Mouse (Mus musculus): ENCODE measurements around the gene Gpr183. TPM values are rescaled to one million over a fixed set of nuclear protein-coding genes. Genes with fewer than 3 reads are reported as not detected.

Gene Gpr183
- polyA plus RNA-seq, 1 experiment = not detected

DNA sequence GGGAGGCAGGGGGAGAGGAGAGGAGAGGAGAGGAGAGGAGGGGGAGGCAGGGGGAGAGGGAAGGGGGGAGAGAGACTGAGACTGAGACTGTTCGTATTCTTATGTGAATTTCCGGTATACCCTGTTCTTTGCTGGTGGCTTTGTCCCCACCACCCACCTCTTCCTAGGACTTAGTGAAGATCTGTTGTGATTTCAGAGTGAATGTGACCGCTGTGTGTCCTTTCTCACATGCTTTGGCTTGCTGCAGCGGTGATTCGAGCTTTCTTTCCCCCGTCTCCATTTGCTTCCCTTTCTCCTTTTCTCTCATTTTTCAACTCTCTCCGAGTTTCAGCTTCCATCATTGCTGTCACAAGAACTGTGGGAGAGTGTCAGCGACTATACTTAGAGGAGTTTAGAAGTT is 18.3 kb downstream of the Gpr183 start:
- Histone ChIP-seq H3K9ac (ENCODE audit: low read depth, poor library complexity, severe bottlenecking) (no peak overlapping the region; the same call in 1 of the 2 replicates), H3K9me3 (replicated peaks; ENCODE audit: control insufficient read depth, insufficient read depth, low read length, poor library complexity, severe bottlenecking) (peaks cover 3% of the 10 kb centered on the region; the same call in 1 of the 2 replicates), H3K27me3 (ENCODE audit: control insufficient read depth, insufficient read depth, low read length, poor library complexity, severe bottlenecking) (no peaks in the 10 kb centered on the region), H3K4me3 (ENCODE audit: low read depth, low read length) (no peak overlapping the region), H3K27ac (ENCODE audit: insufficient read depth, low read length) (peak overlapping the region; percentile 87), H3K4me1 (ENCODE audit: control insufficient read depth, insufficient read depth, low read length) (peaks cover 5% of the 10 kb centered on the region), H3K36me3 (ENCODE audit: control insufficient read depth, insufficient read depth, low read length, poor library complexity, severe bottlenecking) (no peaks in the 10 kb centered on the region)
- TF ChIP-seq EP300 (IDR thresholded peaks at IDR 0.05; ENCODE audit: insufficient read depth, low read depth, low read length) (no peak), CTCF (IDR thresholded peaks at IDR 0.05; ENCODE audit: low read depth, low read length) (no peak), POLR2A (IDR thresholded peaks at IDR 0.05; ENCODE audit: insufficient read depth, low read length) (no peak)

DNA sequence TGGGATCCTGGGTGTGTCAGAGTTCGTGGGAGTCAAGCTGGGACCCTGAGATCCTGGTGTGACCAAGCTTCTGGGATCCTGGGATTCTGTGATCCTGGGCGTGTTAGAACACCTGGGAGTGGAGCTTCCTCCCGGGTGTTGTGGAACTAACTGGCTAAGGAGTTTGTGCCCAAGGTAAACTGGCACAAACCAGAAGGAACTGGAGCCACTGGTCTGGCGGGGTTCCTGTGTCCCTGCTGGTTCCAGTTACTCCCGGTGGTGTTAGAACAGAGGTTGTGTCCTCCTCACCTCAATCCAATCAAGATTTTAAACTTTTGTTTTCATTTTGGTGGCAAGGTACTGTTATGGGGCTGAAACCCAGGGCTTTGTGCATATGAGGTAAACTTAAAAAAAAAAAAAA is 18.9 kb downstream of the Gpr183 start:
- TF ChIP-seq EP300 (IDR thresholded peaks at IDR 0.05; ENCODE audit: insufficient read depth, low read depth, low read length) (no peak), POLR2A (IDR thresholded peaks at IDR 0.05; ENCODE audit: insufficient read depth, low read length) (no peak), CTCF (IDR thresholded peaks at IDR 0.05; ENCODE audit: low read depth, low read length) (no peak)
- no peak overlapping the region for H3K9ac ChIP-seq (ENCODE audit: low read depth, poor library complexity, severe bottlenecking)
- no peaks in the 10 kb centered on the region for H3K36me3 ChIP-seq (ENCODE audit: control insufficient read depth, insufficient read depth, low read length, poor library complexity, severe bottlenecking)
- H3K9me3 ChIP-seq (replicated peaks; ENCODE audit: control insufficient read depth, insufficient read depth, low read length, poor library complexity, severe bottlenecking) = peaks cover 3% of the 10 kb centered on the region; the same call in 1 of the 2 replicates
- peaks cover 5% of the 10 kb centered on the region for H3K4me1 ChIP-seq (ENCODE audit: control insufficient read depth, insufficient read depth, low read length)
- H3K27me3 ChIP-seq (ENCODE audit: control insufficient read depth, insufficient read depth, low read length, poor library complexity, severe bottlenecking) = no peaks in the 10 kb centered on the region
- H3K27ac ChIP-seq (ENCODE audit: insufficient read depth, low read length) = peak overlapping the region; percentile 12; the same call in 1 of the 2 replicates
- H3K4me3 ChIP-seq (ENCODE audit: low read depth, low read length) = no peak overlapping the region

DNA sequence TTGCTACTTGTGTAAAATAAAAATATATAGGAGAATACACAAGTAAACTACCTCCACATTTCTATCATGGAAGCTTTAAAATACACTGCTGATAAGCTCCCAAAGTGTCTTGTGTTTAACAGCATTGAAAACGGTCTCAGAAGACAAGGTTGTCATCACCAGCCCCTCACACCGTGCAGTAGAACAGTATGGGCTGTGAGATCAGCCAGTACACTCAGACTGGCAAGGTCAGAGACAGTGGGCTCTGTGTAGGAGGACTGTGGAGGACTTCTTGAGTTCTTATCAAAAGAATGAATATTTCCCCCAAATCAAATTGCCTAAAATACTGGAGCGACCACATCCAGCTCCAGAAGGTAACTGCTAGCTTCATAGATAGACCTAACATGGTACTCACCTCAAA is 25.4 kb downstream of the Gpr183 start:
- H3K9ac ChIP-seq (ENCODE audit: low read depth, poor library complexity, severe bottlenecking) = no peak overlapping the region
- H3K27ac ChIP-seq (ENCODE audit: insufficient read depth, low read length) = no peak overlapping the region
- no peak for TF ChIP-seq POLR2A (IDR thresholded peaks at IDR 0.05; ENCODE audit: insufficient read depth, low read length)
- no peak for TF ChIP-seq CTCF (IDR thresholded peaks at IDR 0.05; ENCODE audit: low read depth, low read length)
- no peak for TF ChIP-seq EP300 (IDR thresholded peaks at IDR 0.05; ENCODE audit: insufficient read depth, low read depth, low read length)
- no peaks in the 10 kb centered on the region for H3K36me3 ChIP-seq (ENCODE audit: control insufficient read depth, insufficient read depth, low read length, poor library complexity, severe bottlenecking)
- H3K9me3 ChIP-seq (replicated peaks; ENCODE audit: control insufficient read depth, insufficient read depth, low read length, poor library complexity, severe bottlenecking) = peaks cover 7% of the 10 kb centered on the region; the same call in 1 of the 2 replicates
- H3K4me1 ChIP-seq (ENCODE audit: control insufficient read depth, insufficient read depth, low read length) = no peaks in the 10 kb centered on the region
- H3K4me3 ChIP-seq (ENCODE audit: low read depth, low read length) = no peak overlapping the region
- no peaks in the 10 kb centered on the region for H3K27me3 ChIP-seq (ENCODE audit: control insufficient read depth, insufficient read depth, low read length, poor library complexity, severe bottlenecking)

DNA sequence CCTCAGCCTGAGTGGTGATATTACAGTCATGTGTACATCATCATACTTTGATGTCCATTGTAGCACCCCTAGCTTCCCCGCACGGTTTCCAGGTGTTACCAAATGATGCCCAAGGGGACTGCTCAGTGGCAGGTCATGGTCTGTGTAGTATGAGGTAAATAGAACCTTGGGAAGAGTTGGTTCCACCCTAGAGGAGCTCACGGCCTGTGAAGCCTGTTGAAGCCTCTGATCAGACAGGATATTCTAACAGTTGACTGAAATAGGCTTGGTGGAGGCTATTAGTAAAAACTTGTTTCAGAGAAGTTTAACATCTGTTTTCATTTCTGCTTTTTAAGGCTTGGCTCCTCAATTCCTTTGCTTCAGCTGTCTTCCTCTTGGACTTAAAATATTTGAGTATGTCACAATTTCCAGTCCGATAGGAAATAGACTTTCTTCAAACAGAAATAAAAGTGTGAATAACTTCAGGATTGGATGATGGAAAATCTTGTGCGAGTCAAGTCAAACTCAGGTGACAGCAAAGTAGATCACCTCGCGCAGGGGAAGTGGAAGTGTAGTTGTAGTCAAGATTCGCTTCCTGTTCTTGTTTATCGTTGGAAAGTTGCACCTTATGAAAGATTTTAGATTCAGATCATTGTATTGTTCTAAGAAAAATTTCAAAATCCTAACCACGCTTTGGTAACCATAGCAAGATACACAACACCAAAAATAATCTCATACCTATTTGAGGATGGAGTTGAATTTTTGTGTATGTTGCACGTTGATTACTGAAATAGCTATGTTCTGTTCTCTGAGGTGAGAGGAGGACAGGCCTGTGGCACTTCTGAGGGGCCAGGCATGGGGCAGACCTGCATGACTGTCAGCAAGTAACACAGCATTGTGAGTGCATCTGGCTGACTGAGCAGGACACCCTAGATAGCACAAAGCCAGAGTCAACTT is 26.5 kb downstream of the Gpr183 start:
- peaks cover 4% of the 10 kb centered on the region; the same call in 1 of the 2 replicates for H3K9me3 ChIP-seq (replicated peaks; ENCODE audit: control insufficient read depth, insufficient read depth, low read length, poor library complexity, severe bottlenecking)
- TF ChIP-seq CTCF (IDR thresholded peaks at IDR 0.05; ENCODE audit: low read depth, low read length) (no peak), POLR2A (IDR thresholded peaks at IDR 0.05; ENCODE audit: insufficient read depth, low read length) (no peak), EP300 (IDR thresholded peaks at IDR 0.05; ENCODE audit: insufficient read depth, low read depth, low read length) (no peak)
- H3K9ac ChIP-seq (ENCODE audit: low read depth, poor library complexity, severe bottlenecking) = no peak overlapping the region
- no peaks in the 10 kb centered on the region for H3K36me3 ChIP-seq (ENCODE audit: control insufficient read depth, insufficient read depth, low read length, poor library complexity, severe bottlenecking)
- H3K4me3 ChIP-seq (ENCODE audit: low read depth, low read length) = no peak overlapping the region
- H3K27me3 ChIP-seq (ENCODE audit: control insufficient read depth, insufficient read depth, low read length, poor library complexity, severe bottlenecking) = no peaks in the 10 kb centered on the region
- H3K27ac ChIP-seq (ENCODE audit: insufficient read depth, low read length) = no peak overlapping the region
- no peaks in the 10 kb centered on the region for H3K4me1 ChIP-seq (ENCODE audit: control insufficient read depth, insufficient read depth, low read length)

DNA sequence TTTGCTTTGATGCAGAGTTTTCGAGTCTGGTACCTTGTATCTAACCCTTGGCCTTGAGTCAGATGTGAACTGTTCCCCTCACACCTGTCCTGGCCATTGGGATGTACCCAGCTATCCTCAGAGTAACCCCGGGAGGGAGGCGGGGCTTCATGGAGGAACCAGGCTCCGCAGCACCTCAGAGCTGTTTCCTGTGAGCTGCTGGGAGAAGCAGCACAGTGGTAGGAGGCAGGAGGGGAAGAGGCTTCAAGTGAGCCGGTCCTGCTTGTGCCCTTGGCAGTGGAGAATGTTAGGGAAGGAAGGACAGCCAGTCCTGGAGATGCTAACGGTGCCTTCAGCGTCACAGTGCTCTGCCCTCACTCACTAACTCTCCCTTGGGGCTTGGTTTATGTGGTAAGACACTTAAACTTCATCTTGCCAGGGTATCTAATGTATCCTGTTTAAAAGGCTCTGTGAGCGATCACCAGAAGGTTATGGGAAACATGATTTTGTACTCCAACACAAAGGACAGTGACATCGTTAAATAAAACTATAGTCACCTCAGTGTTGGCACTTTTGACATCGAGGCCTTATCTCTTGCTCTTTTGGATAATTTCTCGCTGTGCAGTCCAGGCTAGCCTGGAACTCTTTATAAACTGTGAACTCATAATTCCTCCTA is 27.3 kb downstream of the Gpr183 start:
- Histone ChIP-seq H3K27me3 (ENCODE audit: control insufficient read depth, insufficient read depth, low read length, poor library complexity, severe bottlenecking) (no peaks in the 10 kb centered on the region), H3K4me3 (ENCODE audit: low read depth, low read length) (no peak overlapping the region), H3K27ac (ENCODE audit: insufficient read depth, low read length) (no peak overlapping the region)

More for the DNA sequence above, 27.3 kb downstream of the Gpr183 start:
- Histone ChIP-seq H3K4me1 (ENCODE audit: control insufficient read depth, insufficient read depth, low read length) (no peaks in the 10 kb centered on the region), H3K36me3 (ENCODE audit: control insufficient read depth, insufficient read depth, low read length, poor library complexity, severe bottlenecking) (no peaks in the 10 kb centered on the region), H3K9me3 (replicated peaks; ENCODE audit: control insufficient read depth, insufficient read depth, low read length, poor library complexity, severe bottlenecking) (peaks cover 4% of the 10 kb centered on the region; the same call in 1 of the 2 replicates), H3K9ac (ENCODE audit: low read depth, poor library complexity, severe bottlenecking) (no peak overlapping the region)
- TF ChIP-seq POLR2A (IDR thresholded peaks at IDR 0.05; ENCODE audit: insufficient read depth, low read length) = no peak
- TF ChIP-seq EP300 (IDR thresholded peaks at IDR 0.05; ENCODE audit: insufficient read depth, low read depth, low read length) = no peak
- no peak for TF ChIP-seq CTCF (IDR thresholded peaks at IDR 0.05; ENCODE audit: low read depth, low read length)
